Mouse (Mus musculus): ENCODE data around the gene Slc13a1. TPM values are rescaled to one million over a fixed set of nuclear protein-coding genes. Genes with fewer than 3 reads are reported as not detected.
A peak's percentile ranks its signal among the peaks of the same experiment; 100 is the strongest.
"Not testable (repeated sequence)": the region's sequence is repeated elsewhere in the genome, so short reads cannot be mapped to it uniquely, and the experiment has no call there.

The Slc13a1 gene
- polyA plus RNA-seq (2015; fragmentation: Nextera tagmentation; extraction: Ambion mirVana): 0.13 TPM in 2 replicates

DNA sequence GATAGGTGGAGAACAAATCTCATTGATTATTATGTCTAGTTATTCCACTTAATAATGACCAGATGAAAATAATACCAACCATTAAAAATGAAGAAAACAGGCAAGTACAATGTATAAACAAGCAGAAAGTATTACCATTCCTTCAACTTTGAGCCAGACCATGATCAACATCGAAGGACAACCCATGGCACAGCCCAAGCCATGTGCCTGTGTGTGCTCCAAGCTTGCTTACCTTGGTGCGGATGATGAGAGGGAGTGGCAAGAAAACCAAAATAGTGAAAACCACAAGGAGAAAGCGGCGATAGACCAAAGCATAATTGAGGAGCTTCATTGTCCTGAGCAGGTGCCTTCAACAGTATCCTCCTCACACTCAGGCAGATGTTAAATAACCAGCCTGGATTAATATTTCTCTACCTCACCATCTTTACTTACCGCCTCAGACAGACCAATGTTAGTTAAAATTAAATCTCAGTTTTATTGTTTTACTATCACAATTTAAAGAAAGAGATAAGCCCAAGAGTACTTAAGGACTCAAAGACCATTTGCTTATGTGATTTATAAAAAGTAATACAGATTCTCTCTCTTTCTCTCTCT lies at the start of gene Slc13a1:
Gene Slc13a1, minus strand, starts transcription at position 359 of the 594 bp plus-strand sequence.
- Histone ChIP-seq H3K4me1 (no peaks in the 10 kb centered on the region), H3K4me3 (no peak within 1 kb of the TSS), H3K4me2 (no peak within 1 kb of the TSS), H3K27me3 (replicated peaks) (no peaks in the 10 kb centered on the region), H3K27ac (no peak within 1 kb of the TSS), H3K36me3 (replicated peaks) (no peaks in the 10 kb centered on the region), H3K9me3 (no peaks in the 10 kb centered on the region), H3K9ac (no peak within 1 kb of the TSS)
- WGBS: 92% methylated on average over 5 of the region's 5 CpGs
- ATAC-seq (replicated peaks): no peak

DNA sequence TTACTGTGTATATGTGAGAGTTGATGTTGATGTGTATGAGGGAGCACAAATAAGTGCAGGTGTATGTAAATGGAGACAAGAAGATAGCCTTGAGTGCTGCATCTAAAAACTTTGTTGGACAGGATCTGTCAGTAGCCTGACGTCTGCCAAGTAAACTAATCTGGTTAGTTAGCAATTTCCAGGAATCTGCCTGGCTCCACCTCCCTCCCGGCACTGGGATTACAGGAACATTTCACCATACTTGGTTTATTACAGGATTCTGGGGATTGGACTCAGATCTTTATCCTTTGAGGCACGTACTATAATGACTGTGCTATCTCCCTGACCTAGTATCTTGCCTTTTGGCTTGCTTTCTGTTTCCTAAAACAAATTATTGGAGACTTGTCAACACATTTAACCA lies 40.0 kb upstream of the Slc13a1 start:
- no peak overlapping the region for H3K9ac ChIP-seq
- ATAC-seq (replicated peaks): no peak
- no peaks in the 10 kb centered on the region for H3K27me3 ChIP-seq (replicated peaks)
- WGBS: 84% methylated on average over 3 of the region's 3 CpGs
- no peak overlapping the region for H3K4me2 ChIP-seq
- H3K4me3 ChIP-seq: no peak overlapping the region
- H3K9me3 ChIP-seq: no peaks in the 10 kb centered on the region
- H3K4me1 ChIP-seq: no peaks in the 10 kb centered on the region
- no peak overlapping the region for H3K27ac ChIP-seq
- no peaks in the 10 kb centered on the region for H3K36me3 ChIP-seq (replicated peaks)

DNA sequence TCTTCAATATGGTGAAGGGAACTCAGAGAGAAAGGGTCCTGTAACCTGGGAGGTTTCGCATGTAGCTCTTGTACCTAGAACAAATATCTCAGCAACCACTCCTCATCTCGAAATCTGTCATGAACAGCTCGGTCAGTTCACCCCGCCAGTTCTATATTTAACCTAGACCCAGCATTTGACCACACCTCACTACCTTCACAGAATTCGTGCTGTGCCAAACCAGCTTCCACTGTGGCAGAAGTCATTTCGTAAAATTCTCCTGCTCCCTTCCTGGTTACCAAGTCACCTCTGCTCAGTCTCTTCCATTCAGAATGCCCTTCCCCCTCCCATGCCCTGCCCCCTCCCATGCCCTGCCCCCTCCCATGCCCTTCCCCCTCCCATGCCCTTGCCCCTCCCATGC lies 34.3 kb upstream of the Slc13a1 start:
- H3K9me3 ChIP-seq: no peaks in the 10 kb centered on the region
- no peak overlapping the region for H3K4me3 ChIP-seq
- no peak for ATAC-seq (replicated peaks)
- 90% methylated on average over 6 of the region's 6 CpGs for WGBS
- H3K36me3 ChIP-seq (replicated peaks): no peaks in the 10 kb centered on the region
- no peak overlapping the region for H3K4me2 ChIP-seq
- no peak overlapping the region for H3K27ac ChIP-seq
- 0 out of 2 replicates have a peak, but pooled peaks cover 3% of the 10 kb centered on the region for H3K4me1 ChIP-seq
- no peaks in the 10 kb centered on the region for H3K27me3 ChIP-seq (replicated peaks)
- H3K9ac ChIP-seq: no peak overlapping the region

DNA sequence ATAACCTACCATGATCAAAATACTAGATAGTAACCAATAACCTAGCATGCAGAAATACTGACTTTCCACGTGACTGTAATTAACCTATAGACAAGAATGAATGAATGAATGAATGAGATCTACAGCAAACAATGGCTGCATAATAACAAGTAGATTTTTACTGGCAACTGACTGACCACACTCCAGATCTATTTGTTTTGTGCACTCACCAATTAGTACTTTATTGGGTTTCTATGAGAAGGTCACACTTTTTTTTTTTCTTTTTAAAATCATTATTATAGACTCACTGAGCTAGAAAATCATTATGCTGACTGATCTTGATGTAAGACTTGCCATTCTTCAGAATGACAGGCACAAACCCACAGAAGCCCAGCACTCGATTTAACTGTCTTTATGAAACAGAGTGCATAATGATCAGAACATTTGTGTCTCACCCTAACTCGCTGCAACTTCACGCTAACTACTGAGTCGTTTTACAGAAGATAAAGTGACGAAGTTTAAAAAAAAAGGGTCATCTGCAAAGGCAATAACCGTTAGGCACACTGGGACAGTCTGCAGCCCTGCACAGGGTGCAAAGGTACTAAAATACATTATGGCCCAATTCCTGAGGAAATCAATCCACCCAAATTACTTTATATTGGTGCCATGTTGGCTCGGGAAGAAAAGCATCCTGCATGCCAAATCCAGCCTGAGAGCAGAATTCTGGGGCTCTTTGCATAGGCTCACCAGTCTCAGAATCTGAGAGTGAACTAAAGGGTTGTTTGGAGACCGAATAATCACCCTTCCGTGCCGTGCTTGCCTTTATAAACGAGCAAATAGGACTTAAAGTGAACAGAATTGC lies 33.0 kb upstream of the Slc13a1 start:
- H3K27me3 ChIP-seq (replicated peaks): no peaks in the 10 kb centered on the region
- H3K4me2 ChIP-seq: no peak overlapping the region
- peak overlapping the region; percentile 34; the same call in 1 of the 2 replicates for H3K27ac ChIP-seq
- H3K4me3 ChIP-seq: no peak overlapping the region
- no peak for ATAC-seq (replicated peaks)
- no peaks in the 10 kb centered on the region for H3K36me3 ChIP-seq (replicated peaks)
- WGBS: 58% methylated on average over 12 of the region's 12 CpGs
- H3K9me3 ChIP-seq: no peaks in the 10 kb centered on the region
- no peak overlapping the region for H3K9ac ChIP-seq
- H3K4me1 ChIP-seq: 0 out of 2 replicates have a peak, but pooled peaks cover 3% of the 10 kb centered on the region

DNA sequence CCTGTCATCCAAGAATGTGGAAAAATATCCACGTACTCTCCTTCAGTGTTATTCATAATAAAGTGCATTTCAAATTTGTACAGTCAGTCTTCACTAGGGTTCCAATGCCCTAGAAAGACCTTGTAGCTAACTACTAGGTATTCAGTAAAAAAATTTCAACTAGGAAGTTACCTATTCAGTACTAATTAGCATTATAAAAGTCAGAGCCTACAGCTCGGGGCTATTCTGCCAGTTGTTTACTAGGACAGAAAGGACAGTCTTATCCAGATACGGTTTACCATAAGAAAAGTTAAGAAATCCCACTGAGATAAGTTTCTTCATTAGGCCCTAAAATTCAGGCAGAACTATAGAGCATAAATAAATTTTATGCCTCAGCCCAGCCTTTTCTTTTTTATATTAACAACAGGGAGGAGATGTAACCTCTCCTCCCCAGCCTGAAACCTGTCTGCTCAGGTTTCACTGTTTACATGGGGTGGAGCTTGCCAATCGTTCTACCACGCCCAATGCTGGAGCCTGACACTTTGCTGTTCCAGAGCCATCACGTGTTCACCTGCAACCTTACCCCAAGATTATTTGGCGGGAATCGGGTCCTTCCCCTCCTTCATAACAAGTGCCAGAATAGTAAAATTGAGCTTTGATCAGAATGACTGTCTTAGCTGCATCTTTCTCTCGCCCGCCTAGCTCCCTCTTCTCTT lies 29.8 kb upstream of the Slc13a1 start:
- WGBS: 90% methylated on average over 10 of the region's 10 CpGs
- not testable (repeated sequence) for H3K9ac ChIP-seq; ATAC-seq (replicated peaks); H3K36me3 ChIP-seq (replicated peaks); H3K9me3 ChIP-seq; H3K4me1 ChIP-seq; H3K27me3 ChIP-seq (replicated peaks); H3K27ac ChIP-seq; H3K4me2 ChIP-seq; H3K4me3 ChIP-seq

DNA sequence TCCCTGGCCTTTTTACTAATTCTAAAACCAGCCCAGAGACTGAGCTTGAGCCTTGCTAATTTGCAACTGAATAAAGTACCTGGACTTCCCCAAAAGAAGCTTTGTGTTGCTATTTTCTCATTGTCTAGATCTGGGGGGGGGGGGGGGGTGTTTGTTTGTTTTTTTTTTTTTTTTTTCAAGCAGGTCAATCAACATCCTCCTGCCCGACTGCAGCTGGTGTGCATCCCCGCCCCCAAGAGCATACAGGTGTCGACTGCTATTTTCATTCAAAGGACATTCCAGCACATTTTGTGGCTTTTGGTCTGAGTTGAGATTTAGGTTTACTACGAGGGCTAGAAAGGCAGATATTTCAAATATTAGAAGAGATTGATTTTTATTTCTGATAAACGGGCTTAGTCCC lies 28.5 kb upstream of the Slc13a1 start:
- 29% methylated on average over 5 of the region's 5 CpGs for WGBS
- H3K9ac ChIP-seq; H3K4me1 ChIP-seq; H3K27me3 ChIP-seq (replicated peaks); H3K4me3 ChIP-seq; H3K4me2 ChIP-seq; H3K9me3 ChIP-seq; H3K36me3 ChIP-seq (replicated peaks); H3K27ac ChIP-seq; ATAC-seq (replicated peaks): not testable (repeated sequence)

DNA sequence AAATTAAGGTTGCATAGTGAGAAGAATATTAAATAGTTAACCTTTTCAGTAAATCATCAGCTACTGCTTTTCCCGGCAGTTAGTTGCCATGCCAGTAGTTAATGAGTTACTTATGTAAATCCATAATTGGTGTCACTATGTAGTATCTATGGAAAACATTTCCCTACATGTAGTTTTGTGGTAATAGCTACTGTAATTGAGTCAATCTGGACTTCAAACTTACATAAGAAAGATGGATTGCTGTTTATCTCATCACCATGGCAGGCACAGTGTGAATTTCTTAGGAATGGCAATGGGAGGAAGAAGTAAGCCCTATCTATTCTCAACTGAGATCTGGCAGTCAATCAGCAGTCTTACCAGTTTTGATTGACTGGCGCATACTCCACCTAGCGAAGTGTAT lies 15.5 kb upstream of the Slc13a1 start:
- no peaks in the 10 kb centered on the region for H3K36me3 ChIP-seq (replicated peaks)
- H3K4me1 ChIP-seq: no peaks in the 10 kb centered on the region
- H3K4me3 ChIP-seq: no peak overlapping the region
- 90% methylated on average over 3 of the region's 3 CpGs for WGBS
- H3K27ac ChIP-seq: no peak overlapping the region
- no peak for ATAC-seq (replicated peaks)
- no peak overlapping the region for H3K4me2 ChIP-seq
- no peak overlapping the region for H3K9ac ChIP-seq
- no peaks in the 10 kb centered on the region for H3K27me3 ChIP-seq (replicated peaks)
- H3K9me3 ChIP-seq: no peaks in the 10 kb centered on the region

DNA sequence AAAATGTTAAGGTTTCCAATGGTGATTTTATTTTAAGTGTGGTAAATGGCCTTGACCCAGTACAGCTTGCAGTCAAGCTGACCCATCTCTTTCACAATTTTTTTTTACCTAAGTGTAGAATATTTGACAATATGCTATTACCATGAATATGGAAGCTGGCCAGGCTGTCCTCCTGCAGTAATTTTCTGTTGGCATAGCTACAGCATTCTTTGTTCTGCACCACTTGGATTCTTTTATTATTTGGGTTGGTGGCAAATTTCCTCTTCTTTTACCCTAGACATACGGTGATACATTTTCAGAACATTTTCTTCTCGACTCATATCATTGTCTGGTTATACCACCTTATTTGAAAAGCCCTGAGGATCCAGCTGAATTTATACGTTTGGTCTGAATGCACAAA lies 7.5 kb upstream of the Slc13a1 start:
- H3K4me2 ChIP-seq: no peak overlapping the region
- H3K4me3 ChIP-seq: no peak overlapping the region
- H3K9ac ChIP-seq: no peak overlapping the region
- H3K27ac ChIP-seq: no peak overlapping the region
- H3K4me1 ChIP-seq: no peaks in the 10 kb centered on the region
- no peak for ATAC-seq (replicated peaks)
- no peaks in the 10 kb centered on the region for H3K9me3 ChIP-seq
- H3K27me3 ChIP-seq (replicated peaks): no peaks in the 10 kb centered on the region
- 74% methylated on average over 3 of the region's 3 CpGs for WGBS
- H3K36me3 ChIP-seq (replicated peaks): no peaks in the 10 kb centered on the region

DNA sequence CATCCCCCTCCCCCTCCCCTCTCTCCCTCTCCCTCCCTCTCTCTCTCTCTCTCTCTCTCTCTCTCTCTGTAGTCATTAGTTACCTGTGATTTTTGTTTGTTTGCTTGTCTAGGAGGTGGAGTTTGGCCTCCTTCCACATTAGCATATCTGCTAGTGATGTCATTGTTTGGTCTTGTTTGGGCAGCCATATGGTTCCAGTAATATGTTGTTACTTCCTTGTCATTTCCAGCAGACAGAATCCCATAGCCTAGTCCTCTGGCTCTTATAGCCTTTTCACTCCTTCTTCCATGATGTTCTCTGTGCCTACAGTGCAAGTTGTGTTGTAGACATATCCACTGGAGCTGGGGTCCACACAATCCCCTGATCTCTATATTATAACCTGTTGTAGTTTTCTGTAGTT lies 6.1 kb upstream of the Slc13a1 start:
- Histone ChIP-seq H3K4me3 (no peak overlapping the region), H3K9ac (no peak overlapping the region), H3K9me3 (no peaks in the 10 kb centered on the region), H3K27ac (no peak overlapping the region), H3K27me3 (replicated peaks) (no peaks in the 10 kb centered on the region), H3K36me3 (replicated peaks) (no peaks in the 10 kb centered on the region), H3K4me1 (no peaks in the 10 kb centered on the region), H3K4me2 (no peak overlapping the region)
- no peak for ATAC-seq (replicated peaks)

DNA sequence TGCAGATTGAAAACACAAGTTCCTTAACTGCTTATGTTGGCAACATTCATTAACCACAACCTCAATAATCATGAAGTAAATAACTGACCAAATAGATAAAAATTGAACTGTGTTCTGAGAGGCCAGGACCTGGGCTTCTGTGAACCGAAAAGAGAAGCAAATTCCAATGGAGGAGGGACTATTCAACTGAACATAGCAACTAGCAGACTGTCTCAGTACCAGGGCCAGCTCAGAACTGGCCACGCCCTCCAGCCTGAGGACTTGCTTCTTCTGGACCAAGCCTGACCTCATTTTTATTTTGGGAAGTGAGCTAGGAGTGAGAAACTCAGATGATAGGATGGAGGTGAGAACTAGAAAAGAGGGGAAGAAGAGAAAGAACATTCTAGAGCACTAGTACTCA lies 4.8 kb upstream of the Slc13a1 start:
- whole genome bisulfite sequencing: 50% methylated on average over 2 of the region's 2 CpGs
- ATAC-seq (replicated peaks): no peak
- Histone ChIP-seq H3K36me3 (replicated peaks) (no peaks in the 10 kb centered on the region), H3K27me3 (replicated peaks) (no peaks in the 10 kb centered on the region), H3K9me3 (no peaks in the 10 kb centered on the region), H3K4me1 (no peaks in the 10 kb centered on the region), H3K4me3 (no peak overlapping the region), H3K9ac (no peak overlapping the region), H3K4me2 (no peak overlapping the region), H3K27ac (no peak overlapping the region)

DNA sequence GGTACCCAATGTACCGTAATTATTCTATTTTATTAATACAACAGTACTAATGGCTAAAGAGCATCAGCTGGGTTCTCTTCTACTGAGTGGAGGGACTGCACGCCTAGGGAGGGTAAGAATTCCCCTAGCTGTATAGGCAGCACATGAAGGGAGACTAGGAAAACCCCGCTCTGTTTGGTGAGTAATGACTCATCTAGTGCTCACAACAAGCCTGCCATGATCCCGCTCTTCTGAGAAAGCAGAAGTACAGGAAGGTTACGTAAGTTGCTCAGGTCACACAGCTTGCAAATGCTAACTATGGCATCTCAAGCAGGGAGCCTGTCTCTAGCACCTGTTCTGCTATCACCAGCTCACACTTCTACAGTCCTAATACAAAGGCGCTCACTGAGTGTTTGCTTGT lies 1.1 kb downstream of the Slc13a1 start:
- Histone ChIP-seq H3K36me3 (replicated peaks) (no peaks in the 10 kb centered on the region), H3K27me3 (replicated peaks) (no peaks in the 10 kb centered on the region), H3K9ac (no peak overlapping the region), H3K27ac (no peak overlapping the region), H3K4me3 (no peak overlapping the region), H3K4me2 (no peak overlapping the region), H3K9me3 (no peaks in the 10 kb centered on the region), H3K4me1 (no peaks in the 10 kb centered on the region)
- no peak for ATAC-seq (replicated peaks)
- 88% methylated on average over 6 of the region's 6 CpGs for whole genome bisulfite sequencing

DNA sequence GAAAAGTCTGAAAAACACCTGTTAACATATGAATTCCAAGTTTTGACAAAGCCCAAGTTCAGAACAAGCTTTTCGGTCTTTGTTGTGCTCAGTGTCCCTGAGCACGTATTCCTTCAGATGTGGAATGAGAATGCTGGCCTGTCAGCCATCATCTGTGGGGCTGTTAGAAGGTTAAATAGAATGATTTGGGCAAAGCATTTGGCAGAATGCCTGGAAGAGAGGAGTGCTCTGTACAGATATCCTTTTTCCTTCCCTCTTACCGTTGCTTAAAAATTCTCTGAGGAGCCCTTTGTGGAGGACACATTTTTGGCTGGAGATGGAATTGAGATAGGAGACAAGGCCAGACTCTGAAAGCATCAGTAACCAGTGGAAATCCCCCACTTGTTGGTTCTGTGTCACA lies 2.6 kb downstream of the Slc13a1 start:
- Histone ChIP-seq H3K36me3 (replicated peaks) (no peaks in the 10 kb centered on the region), H3K27ac (no peak overlapping the region), H3K27me3 (replicated peaks) (no peaks in the 10 kb centered on the region), H3K4me2 (no peak overlapping the region), H3K9me3 (no peaks in the 10 kb centered on the region), H3K4me3 (no peak overlapping the region), H3K9ac (no peak overlapping the region), H3K4me1 (no peaks in the 10 kb centered on the region)
- 54% methylated on average over 3 of the region's 3 CpGs for WGBS
- no peak for ATAC-seq (replicated peaks)

Data from midbrain, embryonic 15.5 days (tissue).